Mouse (Mus musculus) G1E-ER4 (cell line): ENCODE data around the gene AU041133. TPM values are rescaled to one million over a fixed set of nuclear protein-coding genes. Genes with fewer than 3 reads are reported as not detected.
"Not testable (repeated sequence)": the region's sequence is repeated elsewhere in the genome, so short reads cannot be mapped to it uniquely, and the experiment has no call there.

Experiments used
- GATA1 ChIP-seq: IDR thresholded peaks from one replicate; pipeline ENCODE4 v1.8.0; 2012; ENCODE audit warnings: low read length, inconsistent platforms
- polyA plus RNA-seq: library from polyadenylated mRNA; stranded (reverse); fragments of >175 nt; gene quantifications from 2 replicates; pipeline ENCODE4 v1.2.3, GENCODE M21; 2012

The AU041133 gene
- 0.04 and 0.06 TPM in 2 replicates for polyA plus RNA-seq

GRCm38 (mm10) chr10:82127850-82128401 is at the start of gene AU041133:
AU041133 (plus strand) TSS chr10:82128013.
- TF ChIP-seq GATA1: no peak

- not testable (repeated sequence) for TF ChIP-seq GATA1
Measured at GRCm38 (mm10) chr10:82082728-82083621, 44.8 kb upstream of the AU041133 start, which contains the start of gene BC024063. BC024063 (plus strand) TSS chr10:82083353.

- TF ChIP-seq GATA1: no peak
Measured at GRCm38 (mm10) chr10:82117206-82117605, 10.6 kb upstream of the AU041133 start.

GRCm38 (mm10) chr10:82145282-82145681 is 17.5 kb downstream of the AU041133 start:
- no peak for TF ChIP-seq GATA1

- TF ChIP-seq GATA1: no peak
Measured at GRCm38 (mm10) chr10:82147571-82147970, 19.8 kb downstream of the AU041133 start.

- TF ChIP-seq GATA1: no peak
Measured at GRCm38 (mm10) chr10:82167777-82168176, 40.0 kb downstream of the AU041133 start.

GRCm38 (mm10) chr10:82169776-82170175 is 42.0 kb downstream of the AU041133 start:
- TF ChIP-seq GATA1: no peak

GRCm38 (mm10) chr10:82170808-82171207 is 43.0 kb downstream of the AU041133 start:
- no peak for TF ChIP-seq GATA1

- no peak for TF ChIP-seq GATA1
Measured at GRCm38 (mm10) chr10:82178257-82179064, 50.6 kb downstream of the AU041133 start.

Other genes starting within 250 kb of the AU041133 start
- gene Zfp781, start 197.5 kb upstream of the AU041133 start, polyA plus RNA-seq: 0.11 and 0.16 TPM in 2 replicates
- 0.21 and 0.24 TPM in 2 replicates for gene Zfp873, start 79.9 kb upstream of the AU041133 start, polyA plus RNA-seq
- gene BC024063, start 44.7 kb upstream of the AU041133 start, polyA plus RNA-seq: 0.06 and 0.15 TPM in 2 replicates
- gene Zfp938, start 113.3 kb downstream of the AU041133 start, polyA plus RNA-seq: 0.25 TPM in 2 replicates
- gene 4932415D10Rik, start 188.6 kb downstream of the AU041133 start, polyA plus RNA-seq: not detected in 2 replicates
- 0.13 TPM in 2 replicates for gene Gm4924, start 226.2 kb downstream of the AU041133 start, polyA plus RNA-seq